Mouse (Mus musculus) bone marrow macrophage, adult 2 months (primary cell): ENCODE data around the gene Phkb.

Source experiments
- CTCF ChIP-seq: IDR thresholded peaks from 2 replicates; pipeline ENCODE4 v1.5.1; 2012; ENCODE audit warnings: low read depth, mild to moderate bottlenecking, low read length, moderate library complexity
- POLR2A ChIP-seq: IDR thresholded peaks from 2 replicates; pipeline ENCODE4 v1.6.1; 2012; ENCODE audit warnings: mild to moderate bottlenecking, low read depth, low read length, borderline replicate concordance

DNA sequence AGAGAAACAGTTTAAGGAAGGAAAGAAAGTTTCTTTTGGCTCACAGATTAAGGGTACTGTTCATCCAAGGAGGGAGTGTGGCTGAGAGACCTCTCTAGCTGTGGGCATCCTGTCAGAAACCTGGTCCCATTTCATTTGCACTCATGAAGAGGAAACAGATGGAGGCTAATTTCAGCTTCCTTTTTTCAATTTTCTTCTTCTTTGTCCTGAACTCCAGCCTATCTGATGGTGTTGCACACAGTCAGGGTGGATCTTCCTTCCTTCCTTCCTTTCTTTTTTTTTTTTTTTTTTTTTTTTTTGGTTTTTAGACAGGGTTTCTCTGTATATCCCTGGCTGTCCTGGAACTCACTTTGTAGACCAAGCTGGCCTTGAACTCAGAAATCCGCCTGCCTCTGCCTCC is 152.9 kb downstream of the Phkb start:
- TF ChIP-seq CTCF (no peak), POLR2A (no peak)
